Mouse (Mus musculus): Measurements from ENCODE around the gene Larp1.
A peak's percentile ranks its signal among the peaks of the same experiment; 100 is the strongest.

DNA sequence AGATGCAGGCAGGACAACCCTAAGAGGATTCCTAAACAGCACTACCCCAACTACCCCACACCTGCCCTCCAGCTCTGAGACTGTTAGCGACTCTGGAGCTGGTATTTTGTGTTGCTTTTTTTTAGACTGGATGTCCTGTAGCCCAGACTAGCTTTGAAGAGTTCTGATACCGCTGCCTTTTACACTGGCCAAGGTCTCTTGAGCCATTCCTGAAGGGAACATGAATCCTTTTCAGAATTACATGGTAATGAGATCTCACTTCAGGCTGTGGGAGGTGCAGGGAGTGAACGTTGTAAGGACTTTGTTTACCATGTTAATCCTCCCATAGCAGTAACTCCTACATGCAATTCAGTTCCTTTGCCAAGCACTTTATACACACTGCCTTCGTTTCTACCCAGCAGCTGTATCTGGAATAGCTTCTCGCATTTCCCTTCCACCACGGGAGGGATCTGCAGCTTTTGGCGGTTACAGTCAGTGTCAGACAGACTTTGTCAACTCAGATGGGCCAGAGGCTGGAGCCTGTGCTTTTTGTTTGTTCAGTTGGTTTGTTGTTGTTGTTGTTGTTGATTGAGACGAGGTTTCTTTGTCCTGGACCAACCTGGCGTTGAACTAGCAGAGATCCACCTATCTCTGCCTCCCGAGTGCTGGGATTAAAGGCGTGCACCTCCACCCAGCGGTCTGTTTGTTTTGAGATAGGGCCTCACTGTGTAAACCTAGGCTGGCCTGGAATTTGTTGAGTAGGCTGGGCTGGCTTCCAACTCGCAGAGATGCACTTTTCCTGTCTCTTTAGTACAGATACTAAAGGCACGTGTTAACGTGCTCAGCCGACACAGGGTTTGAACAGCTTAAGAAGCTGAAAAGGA lies 25.2 kb upstream of the Larp1 start:
- TF ChIP-seq GATA1 (IDR thresholded peaks at IDR 0.05; ENCODE audit: low read length) (no peak), TAL1 (IDR thresholded peaks at IDR 0.05; ENCODE audit: low read length) (peak; percentile 46; the same call in 1 of the 3 replicates)

All from erythroblast, embryonic 14.5 days (primary cell).